Mouse (Mus musculus) spleen, adult 18-20 months (tissue): ENCODE measurements around the gene Lrrc71.
A peak's percentile ranks its signal among the peaks of the same experiment; 100 is the strongest.

ENCODE experiments used
- DNase-seq, 2 experiments: peaks; one replicate each; pipeline ENCODE4 v3.0.0; 2022; ENCODE audit warnings: mixed read lengths in 2 of 2

Lrrc71 gene

GRCm38 (mm10) chr3:87763202-87763601, 14.8 kb upstream of the Lrrc71 start:
- no peak for DNase-seq

GRCm38 (mm10) chr3:87761408-87762375, 13.3 kb upstream of the Lrrc71 start:
- no peak for DNase-seq

GRCm38 (mm10) chr3:87758641-87759040, 10.2 kb upstream of the Lrrc71 start:
- no peak for DNase-seq

- no peak for DNase-seq
Measured at GRCm38 (mm10) chr3:87756488-87756887, 8.1 kb upstream of the Lrrc71 start.

GRCm38 (mm10) chr3:87755964-87756363, 7.5 kb upstream of the Lrrc71 start:
- DNase-seq, result peak; percentile 66 to 88

GRCm38 (mm10) chr3:87753829-87754228, 5.4 kb upstream of the Lrrc71 start:
- no peak for DNase-seq

GRCm38 (mm10) chr3:87752567-87752966, 4.1 kb upstream of the Lrrc71 start:
- DNase-seq, result no peak

DNA sequence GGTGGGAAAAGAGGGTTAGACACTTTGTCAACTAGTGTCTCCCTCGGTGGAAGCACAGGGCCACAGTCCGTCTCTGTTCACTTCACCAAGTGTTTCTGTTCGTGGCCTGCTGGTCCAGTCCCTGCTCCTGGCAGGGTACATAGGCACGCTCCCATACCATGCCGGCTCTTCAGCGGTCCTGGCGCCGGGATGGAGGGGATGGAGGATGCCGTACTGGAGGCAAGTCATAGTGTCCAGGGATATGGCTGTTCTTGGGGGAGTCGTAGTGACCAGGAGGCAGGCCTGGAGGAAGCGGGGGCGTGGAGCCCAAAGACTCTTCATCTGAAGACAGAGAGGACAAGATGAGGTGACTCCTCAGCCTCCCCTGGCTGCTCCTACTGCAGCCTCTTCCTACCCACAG, 1.6 kb upstream of the Lrrc71 start:
- no peak for DNase-seq

- peak in 1 of 2 experiments; percentile 54 for DNase-seq
Measured at GRCm38 (mm10) chr3:87749036-87749435, 611 bp upstream of the Lrrc71 start.

DNA sequence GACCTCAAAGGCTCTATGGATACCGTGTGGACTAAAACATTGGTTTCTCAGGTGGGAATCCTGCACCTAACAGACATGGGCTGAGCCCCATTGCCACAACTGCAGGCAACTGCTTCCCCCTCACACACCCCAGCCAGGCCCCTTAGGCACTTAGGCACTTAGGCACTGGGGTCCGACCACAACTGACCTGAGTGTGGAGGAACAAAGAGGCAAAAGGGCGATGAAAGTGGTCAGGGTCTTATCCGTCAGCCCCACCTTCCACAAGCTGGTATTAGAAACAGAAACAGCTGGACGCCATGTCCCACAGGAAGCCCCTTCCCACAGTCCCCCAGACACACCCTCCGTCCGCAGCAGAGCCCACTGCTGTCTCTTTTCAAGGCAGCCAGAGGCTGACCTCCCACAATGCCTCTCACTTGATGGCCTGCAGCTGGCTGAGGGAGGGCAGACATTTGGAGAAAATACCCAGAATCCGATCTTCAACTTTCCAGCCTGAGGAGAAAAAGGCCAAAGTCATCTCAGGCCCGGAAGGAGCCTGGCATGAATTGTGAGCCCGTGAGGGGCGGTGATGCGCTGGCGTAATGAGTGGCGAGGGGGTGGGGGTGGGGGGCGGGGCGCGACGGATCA, 3.3 kb downstream of the Lrrc71 start:
- DNase-seq, result no peak

- DNase-seq, result no peak
Measured at GRCm38 (mm10) chr3:87743927-87744326, 4.5 kb downstream of the Lrrc71 start.

GRCm38 (mm10) chr3:87742735-87743134, 5.7 kb downstream of the Lrrc71 start:
- peak; percentile 37 to 39 for DNase-seq

GRCm38 (mm10) chr3:87742013-87742412, 6.4 kb downstream of the Lrrc71 start:
- no peak for DNase-seq

DNA sequence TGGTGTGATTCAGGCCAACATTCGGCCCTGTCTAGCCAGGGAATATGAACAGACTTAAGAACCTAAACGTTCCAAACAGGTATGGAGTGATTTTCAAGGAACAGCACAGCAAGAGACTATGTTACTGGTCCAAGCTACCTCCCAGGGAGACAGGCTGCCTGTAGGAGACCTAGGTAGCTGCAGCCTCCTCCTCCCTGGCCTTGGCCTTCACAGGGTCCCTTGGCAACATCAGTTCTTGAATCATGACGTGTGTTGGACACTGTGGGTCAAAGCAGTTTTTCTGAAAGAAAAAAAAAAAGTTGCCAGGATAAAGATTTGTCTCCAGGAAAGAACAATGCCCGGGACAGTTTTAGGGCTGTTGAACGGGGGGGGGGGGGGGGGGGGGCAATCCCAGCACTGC, 9.5 kb downstream of the Lrrc71 start:
- no peak for DNase-seq

- DNase-seq, result no peak
Measured at GRCm38 (mm10) chr3:87735335-87735734, 13.1 kb downstream of the Lrrc71 start.

DNA sequence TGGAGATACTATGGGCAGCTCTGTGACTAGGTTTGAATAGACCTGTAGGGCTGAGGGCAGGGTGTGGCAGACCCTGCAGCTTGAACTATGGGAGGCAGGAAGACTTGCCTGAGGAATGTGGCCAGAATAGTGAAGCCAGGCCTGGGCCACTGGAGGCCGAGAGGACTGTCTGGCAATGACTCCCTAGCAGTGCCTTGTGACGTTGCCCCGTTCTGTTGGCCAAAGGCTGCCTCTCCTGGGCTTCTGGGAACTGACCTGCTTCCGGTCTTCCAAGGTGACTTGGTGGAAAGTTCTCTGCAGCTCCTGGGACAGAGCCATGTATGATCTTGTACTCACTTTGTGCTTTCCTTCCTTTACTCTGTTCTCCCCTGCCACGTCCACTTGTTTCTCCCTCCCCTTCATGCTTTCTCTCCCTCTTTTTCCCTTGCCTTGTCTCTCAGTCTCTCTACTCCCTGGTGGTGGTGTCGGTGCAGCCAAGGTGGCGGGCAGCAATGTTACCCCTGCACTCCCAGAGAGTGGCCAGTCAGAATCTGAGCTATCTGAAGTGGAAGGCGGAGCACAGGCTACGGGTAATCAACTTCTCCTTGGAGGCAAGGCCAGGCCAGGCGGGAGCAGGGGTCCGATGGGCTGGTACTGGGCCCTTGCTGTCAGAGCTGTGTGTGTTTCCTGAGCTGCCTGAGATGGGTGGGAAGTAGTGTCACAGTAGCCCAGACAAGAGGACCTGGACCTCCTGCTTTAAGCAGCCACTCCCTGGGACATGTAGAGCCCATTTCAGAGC, 14.3 kb downstream of the Lrrc71 start:
- no peak for DNase-seq

GRCm38 (mm10) chr3:87733098-87733497, 15.3 kb downstream of the Lrrc71 start:
- no peak for DNase-seq

DNA sequence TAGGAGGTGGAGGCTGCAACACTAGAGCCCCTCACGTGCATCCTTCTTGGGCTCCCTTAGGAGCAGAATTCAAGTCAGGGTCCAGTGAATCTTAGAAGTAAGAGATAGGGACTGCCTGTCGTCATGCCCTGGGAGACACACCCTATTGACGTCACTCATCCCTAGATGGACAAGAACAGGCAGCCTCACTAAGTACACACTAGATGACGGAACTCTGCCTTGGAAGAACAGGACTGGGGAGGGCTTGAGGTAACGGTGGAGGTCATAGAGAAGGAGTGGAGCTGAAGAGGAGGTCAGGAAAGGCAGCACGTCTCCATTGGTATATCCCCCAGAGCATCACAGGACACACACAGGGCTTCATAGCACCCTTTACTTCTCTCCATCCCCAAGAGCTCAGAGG, 19.7 kb downstream of the Lrrc71 start:
- no peak for DNase-seq

DNA sequence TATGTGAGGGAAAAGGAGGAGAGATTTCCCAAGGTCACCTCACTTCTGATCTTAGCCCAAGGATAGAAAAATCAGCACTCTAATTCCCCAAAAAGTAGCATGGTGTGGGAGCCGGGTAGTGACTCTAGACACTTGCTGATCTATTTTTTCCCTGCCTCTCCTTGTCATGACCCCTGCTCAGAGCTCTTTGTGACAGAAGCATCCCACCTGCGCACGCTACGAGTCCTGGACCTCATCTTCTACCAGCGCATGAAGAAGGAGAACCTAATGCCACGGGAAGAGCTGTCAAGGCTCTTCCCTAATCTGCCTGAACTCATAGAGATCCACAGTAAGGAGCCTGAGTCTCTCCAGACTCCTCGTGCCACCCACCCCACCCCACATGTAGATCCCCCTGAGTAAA, 22.2 kb downstream of the Lrrc71 start:
- no peak for DNase-seq

- DNase-seq, result no peak
Measured at GRCm38 (mm10) chr3:87725396-87726160, 22.8 kb downstream of the Lrrc71 start.

GRCm38 (mm10) chr3:87724556-87724955, 23.9 kb downstream of the Lrrc71 start:
- no peak for DNase-seq

DNA sequence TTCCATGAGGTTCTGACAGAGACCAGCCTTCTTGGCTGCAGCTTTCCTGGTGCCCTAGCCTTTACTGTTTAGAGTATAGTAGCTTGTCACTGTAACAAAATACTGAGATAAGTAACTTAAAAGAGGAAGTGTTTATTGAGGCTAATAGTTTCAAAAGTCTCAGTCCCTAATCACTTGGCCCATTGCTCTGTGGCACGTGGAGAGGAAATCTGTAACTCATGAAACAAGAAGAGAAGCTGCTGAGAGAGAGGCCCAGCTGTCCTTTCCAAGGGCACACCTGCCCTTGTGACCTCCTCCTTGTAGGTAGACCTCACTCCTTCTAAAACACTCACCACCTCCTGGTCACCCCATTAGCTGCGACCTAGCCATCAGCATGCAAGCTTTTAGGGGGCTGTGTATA, 29.9 kb downstream of the Lrrc71 start:
- DNase-seq, result no peak
